ENCODE assay signal across 8 mouse cellular contexts in genomic region chr12:49374606-49374995, GRCm38 (mm10). TPM values are rescaled to one million over a fixed set of nuclear protein-coding genes. Genes with fewer than 3 reads are reported as not detected.
DNase-seq lines count a peak whose midpoint lies in the region; ATAC-seq lines count a peak whose summit lies in the region.

No protein-coding gene starts in this region.

- no peak for ATAC-seq in heart, embryonic 15.5 days (replicated peaks; ENCODE audit: insufficient number of reproducible peaks, insufficient read depth, low FRiP score, low read depth)
- no peak for ATAC-seq in neural tube, embryonic 12.5 days (ENCODE audit: low FRiP score, low read depth)

- peaks cover 87% of the 10 kb centered on the region for H3K27me3 ChIP-seq in heart, embryonic 15.5 days
- peaks cover 99% of the 10 kb centered on the region for H3K27me3 ChIP-seq in forebrain, embryonic 10.5 days (ENCODE audit: poor library complexity, severe bottlenecking)
- H3K27me3 ChIP-seq in neural tube, embryonic 12.5 days (replicated peaks) = peaks cover 79% of the 10 kb centered on the region

- H3K4me3 ChIP-seq in heart, embryonic 15.5 days = peak overlapping the region; percentile 42
- H3K4me3 ChIP-seq in forebrain, embryonic 10.5 days = peak overlapping the region; percentile 81
- H3K4me3 ChIP-seq in neural tube, embryonic 12.5 days = no peak overlapping the region

- DNase-seq in heart, adult 9 months (ENCODE audit: low spot score in 2 of 2) = no peak
- peak; percentile 4 for DNase-seq in MEL-GATA-1-ER (ENCODE audit: extremely low read depth, low read depth)
- DNase-seq in forebrain, embryonic 10.5 days (ENCODE audit: extremely low spot score, low spot score) = peak; percentile 46
- peak; percentile 59 for DNase-seq in layer of hippocampus, adult 9-10 months (ENCODE audit: low spot score)
- no peak for DNase-seq in urinary bladder, postnatal 10 days (ENCODE audit: low spot score)
- no peak for DNase-seq in ovary, postnatal 14 days (ENCODE audit: low spot score)

- H3K4me2 ChIP-seq in heart, embryonic 15.5 days = peak overlapping the region; percentile 60
- peak overlapping the region; percentile 22; the same call in 1 of the 2 replicates for H3K4me2 ChIP-seq in neural tube, embryonic 12.5 days (replicated peaks)

- no peaks in the 10 kb centered on the region; the same call in 1 of the 2 replicates for H3K4me1 ChIP-seq in heart, embryonic 15.5 days (replicated peaks)
- H3K4me1 ChIP-seq in forebrain, embryonic 10.5 days = peaks cover 64% of the 10 kb centered on the region
- H3K4me1 ChIP-seq in neural tube, embryonic 12.5 days = no peaks in the 10 kb centered on the region

- H3K27ac ChIP-seq in heart, embryonic 15.5 days = no peak overlapping the region
- peak overlapping the region; percentile 96 for H3K27ac ChIP-seq in forebrain, embryonic 10.5 days
- H3K27ac ChIP-seq in neural tube, embryonic 12.5 days = no peak overlapping the region

- no peaks in the 10 kb centered on the region for H3K36me3 ChIP-seq in heart, embryonic 15.5 days
- H3K36me3 ChIP-seq in forebrain, embryonic 10.5 days (replicated peaks) = no peaks in the 10 kb centered on the region
- no peaks in the 10 kb centered on the region for H3K36me3 ChIP-seq in neural tube, embryonic 12.5 days

- H3K9me3 ChIP-seq in heart, embryonic 15.5 days (replicated peaks) = no peaks in the 10 kb centered on the region
- H3K9me3 ChIP-seq in forebrain, embryonic 10.5 days = no peaks in the 10 kb centered on the region
- no peaks in the 10 kb centered on the region for H3K9me3 ChIP-seq in neural tube, embryonic 12.5 days

- WGBS in heart, embryonic 15.5 days = under 1% methylated on average over 14 of the region's 14 CpGs
- WGBS in forebrain, embryonic 10.5 days = under 1% methylated on average over 14 of the region's 14 CpGs
- WGBS in neural tube, embryonic 12.5 days = under 1% methylated on average over 14 of the region's 14 CpGs

- H3K9ac ChIP-seq in heart, embryonic 15.5 days = no peak overlapping the region
- H3K9ac ChIP-seq in neural tube, embryonic 12.5 days = no peak overlapping the region

RNA-seq across cellular contexts. Expression of gene Foxg1, which starts 7.9 kb away (rescaled TPM):
- polyA plus RNA-seq in heart, embryonic 15.5 days (2015; fragmentation: Nextera tagmentation; extraction: Ambion mirVana) = 0.51 TPM in 1 of 2 replicates, not detected in the other
- polyA plus RNA-seq in forebrain, embryonic 10.5 days (2016; fragmentation: Nextera tagmentation; extraction: Ambion mirVana) = 20.2 and 20.7 TPM in 2 replicates
- polyA plus RNA-seq in neural tube, embryonic 12.5 days (2016; fragmentation: Nextera tagmentation; extraction: Ambion mirVana) = not detected in 2 replicates

RNA-seq across cellular contexts. Expression of gene Gm43517, which starts 10.4 kb away (rescaled TPM):
- not detected in 2 replicates for polyA plus RNA-seq in heart, embryonic 15.5 days (2015; fragmentation: Nextera tagmentation; extraction: Ambion mirVana)
- 1.2 TPM in 2 replicates for polyA plus RNA-seq in forebrain, embryonic 10.5 days (2016; fragmentation: Nextera tagmentation; extraction: Ambion mirVana)
- polyA plus RNA-seq in neural tube, embryonic 12.5 days (2016; fragmentation: Nextera tagmentation; extraction: Ambion mirVana) = not detected in 2 replicates

Comparison
In these comparisons a context has a peak if more than half of its experiments do, and no peak if none do; other contexts are left out.
1. DNase-seq: peak in MEL-GATA-1-ER (single experiment), forebrain, embryonic 10.5 days (single experiment) and layer of hippocampus, adult 9-10 months (single experiment); none in heart, adult 9 months (0 of 2), urinary bladder, postnatal 10 days (single experiment) and ovary, postnatal 14 days (single experiment).
2. RNA of gene Foxg1, which starts 7.9 kb away (polyA plus RNA-seq): 20.2 to 20.7 TPM in forebrain, embryonic 10.5 days; 0.51 TPM in heart, embryonic 15.5 days and not detected in neural tube, embryonic 12.5 days; every median in the first group is over 10 times any median in the second.